ENCODE assay signal across 13 mouse cellular contexts in genomic region chr2:164188722-164189121, GRCm38 (mm10). TPM values are rescaled to one million over a fixed set of nuclear protein-coding genes. Genes with fewer than 3 reads are reported as not detected.
DNase-seq lines count a peak whose midpoint lies in the region; ATAC-seq and TF ChIP-seq lines count a peak whose summit lies in the region.
"Had no signal": no experiment of that assay in that cellular context is flagged by ENCODE, and none has a peak within 500 bp of the region (broad histone marks: within the 10 kb centered on the region; RNA-seq: fewer than 3 reads in every experiment).

No protein-coding gene starts in this region.

- no peak overlapping the region for H3K4me3 ChIP-seq in intestine, postnatal 0 days (ENCODE audit: low read depth, low read length)
- H3K4me3 ChIP-seq in intestine, embryonic 16.5 days (ENCODE audit: low read length) = no peak overlapping the region
- H3K4me3 ChIP-seq: erythroblast, embryonic 14.5 days; midbrain, embryonic 15.5 days had no signal

- DNase-seq in thymus, postnatal 4 days = peak; percentile 44
- no peak for DNase-seq in thymus, postnatal 10 days (ENCODE audit: low spot score in 2 of 2)
- peak; percentile 30 for DNase-seq in embryo, embryonic 10.5 days (ENCODE audit: low spot score)
- DNase-seq in testis, postnatal 10 days (ENCODE audit: low spot score) = peak; percentile 38
- DNase-seq in urinary bladder, postnatal 25 days (ENCODE audit: low spot score) = no peak
- DNase-seq in left cerebral cortex, adult 18-20 months (ENCODE audit: low spot score in 2 of 2) = no peak
- DNase-seq: adrenal gland, adult 8-10 months had no signal

- H3K4me1 ChIP-seq in intestine, postnatal 0 days (replicated peaks; ENCODE audit: control insufficient read depth, insufficient read depth, low read length) = no peaks in the 10 kb centered on the region
- no peaks in the 10 kb centered on the region for H3K4me1 ChIP-seq in intestine, embryonic 16.5 days (ENCODE audit: control insufficient read depth, insufficient read depth, low read length)
- H3K4me1 ChIP-seq: midbrain, embryonic 15.5 days had no signal

- H3K9me3 ChIP-seq in intestine, postnatal 0 days (ENCODE audit: control insufficient read depth) = no peaks in the 10 kb centered on the region
- no peaks in the 10 kb centered on the region for H3K9me3 ChIP-seq in intestine, embryonic 16.5 days (ENCODE audit: control insufficient read depth, low read length)
- H3K9me3 ChIP-seq: midbrain, embryonic 15.5 days had no signal

- WGBS in intestine, postnatal 0 days = 33% methylated on average over 5 of the region's 5 CpGs
- WGBS in intestine, embryonic 16.5 days = 28% methylated on average over 5 of the region's 5 CpGs

- no peak overlapping the region for H3K4me2 ChIP-seq in intestine, postnatal 0 days (replicated peaks; ENCODE audit: low read depth)
- no peak overlapping the region for H3K4me2 ChIP-seq in intestine, embryonic 16.5 days (ENCODE audit: low read depth, low read length)
- H3K4me2 ChIP-seq: midbrain, embryonic 15.5 days had no signal

- H3K27me3 ChIP-seq in intestine, postnatal 0 days (replicated peaks; ENCODE audit: control insufficient read depth, insufficient read depth, low read length) = no peaks in the 10 kb centered on the region
- H3K27me3 ChIP-seq in intestine, embryonic 16.5 days (replicated peaks; ENCODE audit: control insufficient read depth, insufficient read depth, low read length) = no peaks in the 10 kb centered on the region
- H3K27me3 ChIP-seq: midbrain, embryonic 15.5 days had no signal

- H3K36me3 ChIP-seq in intestine, postnatal 0 days (ENCODE audit: control insufficient read depth, insufficient read depth) = no peaks in the 10 kb centered on the region
- H3K36me3 ChIP-seq in intestine, embryonic 16.5 days (ENCODE audit: control insufficient read depth, insufficient read depth, low read length) = no peaks in the 10 kb centered on the region
- H3K36me3 ChIP-seq: midbrain, embryonic 15.5 days had no signal

- H3K9ac ChIP-seq in intestine, postnatal 0 days (ENCODE audit: low read depth, low read length) = no peak overlapping the region
- H3K9ac ChIP-seq in intestine, embryonic 16.5 days (ENCODE audit: low read depth, low read length) = no peak overlapping the region
- H3K9ac ChIP-seq: midbrain, embryonic 15.5 days had no signal

- peak; percentile 33; the same call in 1 of the 2 replicates for ATAC-seq in intestine, postnatal 0 days
- ATAC-seq in intestine, embryonic 16.5 days = no peak
- ATAC-seq: midbrain, embryonic 15.5 days had no signal

- peak; percentile 76 for TF ChIP-seq CTCF in intestine, postnatal 0 days (IDR thresholded peaks at IDR 0.05; ENCODE audit: low read depth)

- no peak overlapping the region for H3K27ac ChIP-seq in intestine, postnatal 0 days (ENCODE audit: low read depth, low read length)
- no peak overlapping the region for H3K27ac ChIP-seq in intestine, embryonic 16.5 days (ENCODE audit: low read length)
- H3K27ac ChIP-seq: midbrain, embryonic 15.5 days had no signal

RNA-seq across cellular contexts. Expression of gene Wfdc12, which starts 1.7 kb away (rescaled TPM):
- polyA plus RNA-seq in intestine, postnatal 0 days (2015; fragmentation: Nextera tagmentation; extraction: Ambion mirVana) = not detected in 2 replicates
- polyA plus RNA-seq in intestine, embryonic 16.5 days (2015; fragmentation: Nextera tagmentation; extraction: Ambion mirVana) = not detected in 2 replicates
- total RNA-seq in left cerebral cortex, adult 18-20 months (2021) = not detected
- total RNA-seq: left cerebral cortex, adult 8-10 months had no signal
- polyA plus RNA-seq: erythroblast, embryonic 14.5 days; heart, embryonic 16.5 days; midbrain, embryonic 15.5 days had no signal

RNA-seq across cellular contexts. Expression of gene Wfdc5, which starts 6.2 kb away (rescaled TPM):
- polyA plus RNA-seq in intestine, postnatal 0 days (2015; fragmentation: Nextera tagmentation; extraction: Ambion mirVana) = 0.44 TPM in 1 of 2 replicates, not detected in the other
- polyA plus RNA-seq in intestine, embryonic 16.5 days (2015; fragmentation: Nextera tagmentation; extraction: Ambion mirVana) = not detected in 2 replicates
- not detected for total RNA-seq in left cerebral cortex, adult 18-20 months (2021)
- total RNA-seq: adrenal gland, adult 8-10 months; left cerebral cortex, adult 8-10 months had no signal
- polyA plus RNA-seq: erythroblast, embryonic 14.5 days; heart, embryonic 16.5 days; midbrain, embryonic 15.5 days had no signal

RNA-seq across cellular contexts. Expression of gene Wfdc15a, which starts 11.2 kb away (rescaled TPM):
- not detected in 2 replicates for polyA plus RNA-seq in intestine, postnatal 0 days (2015; fragmentation: Nextera tagmentation; extraction: Ambion mirVana)
- not detected in 2 replicates for polyA plus RNA-seq in intestine, embryonic 16.5 days (2015; fragmentation: Nextera tagmentation; extraction: Ambion mirVana)
- total RNA-seq in left cerebral cortex, adult 18-20 months (2021) = not detected
- total RNA-seq: adrenal gland, adult 8-10 months; left cerebral cortex, adult 8-10 months had no signal
- polyA plus RNA-seq: erythroblast, embryonic 14.5 days; heart, embryonic 16.5 days; midbrain, embryonic 15.5 days had no signal

RNA-seq across cellular contexts. Expression of gene Kcns1, which starts 17.8 kb away (rescaled TPM):
- polyA plus RNA-seq in intestine, postnatal 0 days (2015; fragmentation: Nextera tagmentation; extraction: Ambion mirVana) = 0.07 and 0.21 TPM in 2 replicates
- polyA plus RNA-seq in intestine, embryonic 16.5 days (2015; fragmentation: Nextera tagmentation; extraction: Ambion mirVana) = 0.22 and 0.45 TPM in 2 replicates
- 10 to 100 TPM; 21.8 to 23.2 TPM for total RNA-seq in left cerebral cortex, adult 18-20 months (2021)
- polyA plus RNA-seq: erythroblast, embryonic 14.5 days had no signal

RNA-seq across cellular contexts. Expression of gene Wfdc15b, which starts 32.7 kb away (rescaled TPM):
- polyA plus RNA-seq in intestine, postnatal 0 days (2015; fragmentation: Nextera tagmentation; extraction: Ambion mirVana) = 1.3 and 2.6 TPM in 2 replicates
- polyA plus RNA-seq in intestine, embryonic 16.5 days (2015; fragmentation: Nextera tagmentation; extraction: Ambion mirVana) = 19.6 and 23.4 TPM in 2 replicates
- not detected for total RNA-seq in left cerebral cortex, adult 18-20 months (2021)
- total RNA-seq: adrenal gland, adult 8-10 months; left cerebral cortex, adult 8-10 months had no signal
- polyA plus RNA-seq: erythroblast, embryonic 14.5 days; midbrain, embryonic 15.5 days had no signal

Comparison
In these comparisons a context has a peak if more than half of its experiments do, and no peak if none do; other contexts are left out.
1. DNase-seq: peak in thymus, postnatal 4 days (single experiment), embryo, embryonic 10.5 days (single experiment) and testis, postnatal 10 days (single experiment); none in thymus, postnatal 10 days (0 of 2), urinary bladder, postnatal 25 days (single experiment) and left cerebral cortex, adult 18-20 months (0 of 2).